Mouse (Mus musculus) CH12.LX (cell line): ENCODE results near the gene Apobec3.

Experiments used
- ELF1 ChIP-seq: IDR thresholded peaks from 2 replicates; pipeline ENCODE4 v1.6.1; 2014; ENCODE audit warnings: low read depth, mild to moderate bottlenecking, inconsistent platforms, low read length, improper control_type of control experiment
- ETS1 ChIP-seq: conservative IDR thresholded peaks from 2 replicates; pipeline ENCODE4 v1.6.1; 2012; ENCODE audit warnings: low read depth, mild to moderate bottlenecking, inconsistent platforms, low read length, improper control_type of control experiment, moderate library complexity
- TBP ChIP-seq: conservative IDR thresholded peaks from 2 replicates; pipeline ENCODE4 v1.6.1; 2011; ENCODE audit warnings: low read depth, low read length, improper control_type of control experiment

GRCm38 (mm10) chr15:79917111-79917720, 25.8 kb downstream of the Apobec3 start:
- no peak for TF ChIP-seq TBP
- TF ChIP-seq ETS1, result no peak
- TF ChIP-seq ELF1, result no peak
